Comparison of ENCODE assay signal across 9 mouse cellular contexts in the genomic region with DNA sequence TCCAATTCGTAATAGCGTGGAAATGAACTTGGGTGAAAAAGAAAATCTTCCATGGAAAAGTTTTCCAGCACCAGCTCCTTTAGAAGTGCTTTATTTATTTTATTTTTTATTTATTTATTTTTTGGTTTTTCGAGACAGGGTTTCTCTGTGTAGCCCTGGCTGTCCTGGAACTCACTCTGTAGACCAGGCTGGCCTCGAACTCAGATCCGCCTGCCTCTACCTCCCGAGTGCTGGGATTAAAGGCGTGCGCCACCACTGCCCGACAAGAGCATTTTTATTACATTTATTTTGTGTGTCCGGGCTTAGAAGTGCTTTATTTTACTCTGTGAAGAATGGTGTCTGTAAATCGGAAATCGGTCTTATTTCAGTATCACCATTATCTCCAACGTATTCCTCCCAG. TPM values are rescaled to one million over a fixed set of nuclear protein-coding genes. Genes with fewer than 3 reads are reported as not detected.
DNase-seq lines count a peak whose midpoint lies in the region; ATAC-seq lines count a peak whose summit lies in the region.
"Not testable (repeated sequence)": the region's sequence is repeated elsewhere in the genome, so short reads cannot be mapped to it uniquely, and the experiment has no call there.
"Had no signal": no experiment of that assay in that cellular context is flagged by ENCODE, and none has a peak within 500 bp of the region (broad histone marks: within the 10 kb centered on the region; RNA-seq: fewer than 3 reads in every experiment).

No protein-coding gene starts in this region.

- H3K36me3 ChIP-seq in forebrain, embryonic 11.5 days (ENCODE audit: control insufficient read depth, insufficient read depth, low read length); kidney, embryonic 14.5 days (ENCODE audit: control insufficient read depth, insufficient read depth, low read length); limb, embryonic 11.5 days (ENCODE audit: control insufficient read depth, insufficient read depth, low read length): not testable (repeated sequence)

- WGBS in forebrain, embryonic 11.5 days: 23% methylated on average over 13 of the region's 13 CpGs
- 16% methylated on average over 13 of the region's 13 CpGs for WGBS in kidney, embryonic 14.5 days
- WGBS in limb, embryonic 11.5 days: 16% methylated on average over 13 of the region's 13 CpGs

- H3K27me3 ChIP-seq in forebrain, embryonic 11.5 days (ENCODE audit: control insufficient read depth, insufficient read depth, low read length); kidney, embryonic 14.5 days (ENCODE audit: control insufficient read depth, insufficient read depth, low read length); limb, embryonic 11.5 days (ENCODE audit: control insufficient read depth, insufficient read depth, low read length): not testable (repeated sequence)

- peak overlapping the region; percentile 73 for H3K9ac ChIP-seq in forebrain, embryonic 11.5 days (ENCODE audit: low read length)
- peak overlapping the region; percentile 95; the same call in 1 of the 2 replicates for H3K9ac ChIP-seq in kidney, embryonic 14.5 days (ENCODE audit: low read depth, low read length)
- not testable (repeated sequence) for H3K9ac ChIP-seq in limb, embryonic 11.5 days (ENCODE audit: low read length)

- peak overlapping the region; percentile 53 for H3K4me2 ChIP-seq in forebrain, embryonic 11.5 days (ENCODE audit: low read depth, low read length, severe bottlenecking)
- peak overlapping the region; percentile 76 for H3K4me2 ChIP-seq in kidney, embryonic 14.5 days (replicated peaks; ENCODE audit: low read depth, low read length)
- peak overlapping the region; percentile 41 for H3K4me2 ChIP-seq in limb, embryonic 11.5 days (ENCODE audit: low read depth, severe bottlenecking)

- peak overlapping the region; percentile 87 for H3K27ac ChIP-seq in forebrain, embryonic 11.5 days (ENCODE audit: low read depth, low read length)
- H3K27ac ChIP-seq in kidney, embryonic 14.5 days (ENCODE audit: low read depth, low read length): peak overlapping the region; percentile 99
- H3K27ac ChIP-seq in limb, embryonic 11.5 days (replicated peaks; ENCODE audit: low read depth, low read length): peak overlapping the region; percentile 96

- not testable (repeated sequence) for H3K4me1 ChIP-seq in forebrain, embryonic 11.5 days (replicated peaks; ENCODE audit: control insufficient read depth, insufficient read depth, low read length); limb, embryonic 11.5 days (ENCODE audit: control insufficient read depth, insufficient read depth, low read length)
- peaks cover 14% of the 10 kb centered on the region; the same call in 1 of the 2 replicates for H3K4me1 ChIP-seq in kidney, embryonic 14.5 days (ENCODE audit: control insufficient read depth, insufficient read depth, low read length)

- intact Hi-C loops in heart, postnatal 14 days (cut with DNase I): loop anchor here (5.0 to 10.0 kb wide), 2 partner anchors 132 to 830 kb away; no protein-coding TSS in a partner anchor

- not testable (repeated sequence) for H3K9me3 ChIP-seq in forebrain, embryonic 11.5 days (ENCODE audit: control insufficient read depth, low read length); kidney, embryonic 14.5 days (ENCODE audit: control insufficient read depth, low read length); limb, embryonic 11.5 days (ENCODE audit: control insufficient read depth, low read length)

- H3K4me3 ChIP-seq in forebrain, embryonic 11.5 days (ENCODE audit: low read depth, low read length): peak overlapping the region; percentile 67
- peak overlapping the region; percentile 97 for H3K4me3 ChIP-seq in kidney, embryonic 14.5 days (ENCODE audit: low read length)
- peak overlapping the region; percentile 88 for H3K4me3 ChIP-seq in limb, embryonic 11.5 days (ENCODE audit: low read depth, low read length)

- ATAC-seq in forebrain, embryonic 11.5 days (replicated peaks; ENCODE audit: low FRiP score): peak; percentile 13
- not testable (repeated sequence) for ATAC-seq in kidney, embryonic 14.5 days (ENCODE audit: low FRiP score, low TSS enrichment); limb, embryonic 11.5 days (ENCODE audit: insufficient number of reproducible peaks, low FRiP score, low TSS enrichment, low read depth)

- peak; percentile 49 for DNase-seq in cerebellum, adult 11 months
- DNase-seq in forebrain, embryonic 11.5 days (ENCODE audit: low spot score); limb, embryonic 11.5 days (ENCODE audit: low spot score): not testable (repeated sequence)
- DNase-seq in heart, postnatal 14 days: peak; percentile 10 to 33
- peak; percentile 27 to 30 for DNase-seq in lung, postnatal 4 days
- DNase-seq in ovary, postnatal 14 days (ENCODE audit: low spot score): peak; percentile 13
- peak; percentile 8 for DNase-seq in urinary bladder, postnatal 14 days (ENCODE audit: low spot score)

RNA-seq across cellular contexts. Expression of gene Prpf4b, which starts 0.4 kb away (rescaled TPM):
- 98.7 and 107 TPM in 2 replicates for polyA plus RNA-seq in forebrain, embryonic 11.5 days (2014; fragmentation: Nextera tagmentation; extraction: Ambion mirVana)
- total RNA-seq in heart, postnatal 14 days (2021): 10 to 100 TPM; 38.5 to 39.7 TPM
- polyA plus RNA-seq in kidney, embryonic 14.5 days (2014; fragmentation: Nextera tagmentation; extraction: Ambion mirVana): 66.4 and 89.3 TPM in 2 replicates
- 97.8 and 114 TPM in 2 replicates for polyA plus RNA-seq in limb, embryonic 11.5 days (2014; fragmentation: Nextera tagmentation; extraction: Ambion mirVana)

RNA-seq across cellular contexts. Expression of gene Fam217a, which starts 49.4 kb away (rescaled TPM):
- polyA plus RNA-seq in forebrain, embryonic 11.5 days (2014; fragmentation: Nextera tagmentation; extraction: Ambion mirVana): 0.60 and 0.69 TPM in 2 replicates
- total RNA-seq in heart, postnatal 14 days (2021): under 1 TPM; 0.20 to 0.33 TPM
- polyA plus RNA-seq in kidney, embryonic 14.5 days (2014; fragmentation: Nextera tagmentation; extraction: Ambion mirVana): 5.1 and 6.0 TPM in 2 replicates
- 0.84 and 1.1 TPM in 2 replicates for polyA plus RNA-seq in limb, embryonic 11.5 days (2014; fragmentation: Nextera tagmentation; extraction: Ambion mirVana)

RNA-seq across cellular contexts. Expression of gene 4933417A18Rik, which starts 49.5 kb away (rescaled TPM):
- polyA plus RNA-seq in forebrain, embryonic 11.5 days (2014; fragmentation: Nextera tagmentation; extraction: Ambion mirVana): not detected in 2 replicates
- not detected for total RNA-seq in heart, postnatal 14 days (2021)
- not detected in 2 replicates for polyA plus RNA-seq in kidney, embryonic 14.5 days (2014; fragmentation: Nextera tagmentation; extraction: Ambion mirVana)
- not detected in 2 replicates for polyA plus RNA-seq in limb, embryonic 11.5 days (2014; fragmentation: Nextera tagmentation; extraction: Ambion mirVana)
- total RNA-seq: layer of hippocampus, adult 8-10 months had no signal
